Mouse (Mus musculus): ENCODE measurements around the gene Usp30.

DNA sequence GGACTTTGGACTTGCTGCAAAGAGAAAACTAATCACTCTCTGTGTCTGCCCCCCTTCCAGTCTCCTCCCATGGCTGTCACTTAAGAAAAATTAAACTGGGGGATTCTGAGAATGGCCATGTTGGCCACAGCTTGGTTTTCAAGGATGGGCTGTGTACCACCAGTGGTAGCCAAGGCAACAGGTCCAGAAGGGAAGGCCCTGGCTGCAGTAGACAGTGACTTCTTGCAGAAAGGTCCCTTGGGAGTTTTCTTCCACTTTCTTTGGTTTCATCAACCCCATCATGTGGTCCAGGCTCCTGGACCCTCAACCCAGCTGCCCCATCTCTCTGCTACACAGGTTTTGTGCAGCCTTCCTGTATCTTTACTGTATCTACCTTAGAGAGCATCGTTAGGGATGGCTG is 24.4 kb upstream of the Usp30 start:
- no peak for TF ChIP-seq CTCF (IDR thresholded peaks at IDR 0.05; ENCODE audit: insufficient read depth, low read depth, low read length)
- no peak for TF ChIP-seq POLR2A (IDR thresholded peaks at IDR 0.05; ENCODE audit: insufficient read depth, low read depth, low read length)
